Mouse (Mus musculus) erythroblast, adult 5-6 weeks (primary cell): ENCODE measurements around the gene Gab2. TPM values are rescaled to one million over a fixed set of nuclear protein-coding genes. Genes with fewer than 3 reads are reported as not detected.

Experiments used
- ATAC-seq: replicated peaks from 2 replicates; pipeline ENCODE4 v1.8.0; 2016; ENCODE audit warnings: moderate number of reproducible peaks, mild to moderate bottlenecking, moderate TSS enrichment, inconsistent platforms; ENCODE audit not compliant: poor library complexity, low FRiP score, severe bottlenecking
- total RNA-seq, 2 experiments: library from RNA; stranded (forward) in 1 of 2; stranded (reverse) in 1 of 2; fragments of 150-400 nt in 1 of 2; fragments of 200-764, 138-1000 nt in 1 of 2; gene quantifications; 2 replicates each; pipeline versions ENCODE4 v1.2.3 to v1.2.4; 2015 to 2017; ENCODE audit warnings: low replicate concordance in 2 of 2

Gab2 gene
- total RNA-seq, 2 experiments from 2014 or later, result 3.3 to 4.9 TPM

DNA sequence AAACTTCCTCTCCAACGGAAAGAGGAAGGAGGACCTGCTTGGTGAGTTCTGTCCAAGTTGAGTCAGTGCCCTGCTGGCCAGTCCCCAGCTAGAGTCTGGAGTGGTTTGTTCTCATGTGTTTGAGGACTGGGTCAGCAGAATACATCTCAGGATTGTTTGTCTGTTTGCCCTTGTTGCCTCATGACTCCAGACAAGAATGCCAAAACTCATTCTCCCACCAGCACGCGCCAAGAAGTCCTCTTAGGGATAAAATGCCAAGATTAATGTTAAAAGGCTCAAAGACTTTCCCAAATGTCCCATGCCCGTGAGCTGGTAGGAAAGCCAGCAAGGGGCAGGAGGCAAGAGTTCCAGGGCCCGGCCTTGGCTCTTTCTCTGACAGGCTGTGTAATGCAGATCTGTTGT is 275.5 kb downstream of the Gab2 start:
- no peak for ATAC-seq

DNA sequence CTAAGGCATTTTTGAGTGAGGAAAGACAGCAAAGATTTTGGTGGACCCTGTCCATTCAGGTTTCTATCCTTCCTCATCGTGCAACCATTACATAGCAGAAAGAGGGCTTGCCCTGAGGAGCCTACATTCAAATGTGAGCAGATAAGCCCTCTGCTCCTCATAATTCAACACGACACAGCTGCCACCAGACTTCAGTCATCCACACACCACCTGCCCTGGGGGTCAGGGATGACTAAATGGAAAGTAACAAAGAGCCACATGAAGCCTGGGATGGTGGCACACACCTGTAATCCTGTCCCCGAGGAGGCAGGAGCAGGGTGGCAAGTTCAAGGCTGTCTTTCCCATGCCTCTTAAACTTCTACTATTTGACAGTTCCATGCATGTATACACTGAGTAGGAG is 276.5 kb downstream of the Gab2 start:
- ATAC-seq, result no peak

DNA sequence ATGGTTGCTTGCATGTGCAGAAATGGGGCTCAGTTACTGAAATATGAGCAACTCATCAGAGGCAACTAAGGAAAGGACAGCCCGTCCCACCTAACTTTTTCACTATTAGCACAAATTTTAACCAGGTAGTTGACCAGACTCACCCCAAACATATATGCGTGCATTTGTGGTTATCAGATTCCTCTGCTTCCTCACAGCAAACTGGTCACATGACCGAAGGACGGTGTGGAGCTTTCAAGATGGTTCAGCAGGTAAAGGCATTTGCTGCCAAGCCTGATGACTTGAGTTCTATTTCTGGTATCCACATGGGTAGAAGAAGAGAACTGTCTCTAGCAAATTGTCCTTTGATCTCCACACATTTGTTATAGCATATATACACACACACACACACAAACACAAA is 277.0 kb downstream of the Gab2 start:
- ATAC-seq, result no peak

Other genes with a start within 250 kb of the Gab2 start
- 5.4 and 11.5 TPM in 2 replicates for gene Nars2, start 130.1 kb upstream of the Gab2 start, total RNA-seq (2015; ENCODE audit: low replicate concordance)
- gene Nars2, start 130.1 kb upstream of the Gab2 start, total RNA-seq (2017; ENCODE audit: low replicate concordance), result 4.9 and 7.0 TPM in 2 replicates